Mouse (Mus musculus) ES-E14 (cell line): ENCODE data around the gene Rad50.

Source experiments
- CHD2 ChIP-seq: IDR thresholded peaks from 2 replicates; pipeline ENCODE4 v1.6.1; 2014; ENCODE audit warnings: mild to moderate bottlenecking, low read depth, low read length, inconsistent platforms
- HCFC1 ChIP-seq: IDR thresholded peaks from 2 replicates; pipeline ENCODE4 v1.6.1; 2012; ENCODE audit warnings: low read length, inconsistent platforms, borderline replicate concordance; ENCODE audit not compliant: insufficient read depth
- MAFK ChIP-seq: IDR thresholded peaks from 2 replicates; pipeline ENCODE4 v1.6.1; 2014; ENCODE audit warnings: mild to moderate bottlenecking, low read depth, low read length, inconsistent platforms; ENCODE audit not compliant: insufficient read depth
- ZC3H11A ChIP-seq: IDR thresholded peaks from 2 replicates; pipeline ENCODE4 v1.6.1; 2012; ENCODE audit warnings: low read depth, mild to moderate bottlenecking, inconsistent platforms, low read length, borderline replicate concordance
- ZNF384 ChIP-seq: IDR thresholded peaks from 2 replicates; pipeline ENCODE4 v1.6.1; 2012; ENCODE audit warnings: low read depth, low read length, inconsistent platforms

DNA sequence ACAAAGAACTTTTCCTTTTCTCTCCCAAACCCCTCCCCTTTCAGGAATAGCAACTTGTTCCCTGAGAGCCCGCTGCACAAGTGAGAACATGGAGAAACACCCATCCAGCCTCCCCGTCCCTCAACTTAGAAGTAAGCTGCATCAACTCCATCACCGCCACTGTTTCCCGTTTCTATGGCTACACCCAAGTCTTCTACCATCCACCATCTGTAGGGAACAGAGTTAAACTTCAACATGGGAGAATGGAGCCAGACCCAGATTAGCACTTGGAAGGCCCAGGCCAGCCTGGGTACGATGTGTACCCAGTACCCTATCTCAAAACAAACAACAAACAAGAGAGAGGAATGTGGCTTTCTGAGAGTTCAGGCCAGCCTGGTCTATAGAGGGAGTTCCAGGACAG, 43.0 kb downstream of the Rad50 start:
- no peak for TF ChIP-seq MAFK
- no peak for TF ChIP-seq ZNF384
- TF ChIP-seq CHD2: no peak
- no peak for TF ChIP-seq HCFC1
- TF ChIP-seq ZC3H11A: no peak
